Mouse (Mus musculus): ENCODE measurements at regions not wholly inside any gene's neighbourhood (a gene's known extent, or its start where the extent isn't known, plus 50 kb on each side); places are given as distances from the start of the nearest gene placed in this dataset.

DNA sequence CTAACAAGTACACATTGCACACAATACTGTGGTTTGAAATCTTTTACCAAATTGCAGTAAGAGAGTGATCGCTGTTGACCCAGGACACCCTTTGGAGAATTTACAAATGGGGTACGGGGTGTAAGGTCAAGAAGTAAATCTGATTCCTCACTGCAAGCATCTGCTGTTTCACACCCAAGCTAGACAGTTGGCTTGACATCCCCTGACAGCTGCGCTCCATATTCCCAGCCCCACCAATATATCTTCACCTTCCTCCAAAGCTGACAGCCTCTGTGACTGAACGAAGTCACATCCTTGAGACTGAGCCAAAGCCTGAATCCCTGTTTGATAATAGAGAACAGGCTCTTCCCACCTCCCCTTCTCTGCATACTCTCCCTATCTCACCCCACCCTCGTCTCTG is 98.5 kb upstream of the Pirt start:
- H3K36me3 ChIP-seq (ENCODE audit: control insufficient read depth, insufficient read depth, low read length) = no peaks in the 10 kb centered on the region
- TF ChIP-seq CTCF (IDR thresholded peaks at IDR 0.05; ENCODE audit: control insufficient read depth, insufficient read depth, insufficient replicate concordance, low read depth, low read length) = no peak
- TF ChIP-seq POLR2A (IDR thresholded peaks at IDR 0.05; ENCODE audit: control insufficient read depth, low read depth, low read length) = no peak

DNA sequence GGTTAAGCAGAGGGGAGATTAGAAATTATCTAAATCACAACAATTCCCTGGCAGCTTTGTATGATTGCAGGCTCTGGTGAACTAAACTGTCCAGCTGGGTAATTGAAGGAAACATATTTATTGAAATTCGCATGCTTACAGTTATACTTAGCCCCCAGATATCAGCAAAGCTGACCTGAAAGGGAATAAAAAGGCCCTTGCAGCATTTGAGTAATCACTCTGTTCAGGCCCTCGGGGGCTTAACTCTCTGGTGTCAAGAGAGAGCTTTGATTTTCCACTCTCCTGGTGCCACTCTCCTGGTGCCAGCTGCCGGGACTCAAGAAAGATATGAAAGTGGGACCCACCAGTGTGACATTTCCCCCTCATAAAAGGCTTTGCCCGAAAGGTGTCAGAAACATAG is 98.0 kb upstream of the Pirt start:
- Histone ChIP-seq H3K4me1 (ENCODE audit: control insufficient read depth, insufficient read depth, low read length) (peaks cover 3% of the 10 kb centered on the region; the same call in 1 of the 2 replicates), H3K27ac (ENCODE audit: control insufficient read depth, insufficient read depth, low read depth, low read length) (no peak overlapping the region), H3K4me3 (ENCODE audit: control insufficient read depth, low read depth, low read length) (no peak overlapping the region), H3K27me3 (ENCODE audit: control insufficient read depth, insufficient read depth, low read length) (no peaks in the 10 kb centered on the region), H3K36me3 (ENCODE audit: control insufficient read depth, insufficient read depth, low read length) (no peaks in the 10 kb centered on the region)
- TF ChIP-seq CTCF (IDR thresholded peaks at IDR 0.05; ENCODE audit: control insufficient read depth, insufficient read depth, insufficient replicate concordance, low read depth, low read length) (no peak), POLR2A (IDR thresholded peaks at IDR 0.05; ENCODE audit: control insufficient read depth, low read depth, low read length) (no peak)

More for the DNA sequence above, 98.5 kb upstream of the Pirt start:
- no peak overlapping the region for H3K4me3 ChIP-seq (ENCODE audit: control insufficient read depth, low read depth, low read length)
- H3K4me1 ChIP-seq (ENCODE audit: control insufficient read depth, insufficient read depth, low read length) = peaks cover 3% of the 10 kb centered on the region; the same call in 1 of the 2 replicates
- no peaks in the 10 kb centered on the region for H3K27me3 ChIP-seq (ENCODE audit: control insufficient read depth, insufficient read depth, low read length)
- H3K27ac ChIP-seq (ENCODE audit: control insufficient read depth, insufficient read depth, low read depth, low read length) = no peak overlapping the region

GRCm38 (mm10) chr11:66835864-66836263 is 75.9 kb upstream of the Pirt start:
- no peak for TF ChIP-seq POLR2A (IDR thresholded peaks at IDR 0.05; ENCODE audit: control insufficient read depth, low read depth, low read length)
- TF ChIP-seq CTCF (IDR thresholded peaks at IDR 0.05; ENCODE audit: control insufficient read depth, insufficient read depth, insufficient replicate concordance, low read depth, low read length) = no peak
- Histone ChIP-seq H3K4me1 (ENCODE audit: control insufficient read depth, insufficient read depth, low read length) (no peaks in the 10 kb centered on the region), H3K4me3 (ENCODE audit: control insufficient read depth, low read depth, low read length) (no peak overlapping the region), H3K36me3 (ENCODE audit: control insufficient read depth, insufficient read depth, low read length) (no peaks in the 10 kb centered on the region), H3K27ac (ENCODE audit: control insufficient read depth, insufficient read depth, low read depth, low read length) (no peak overlapping the region), H3K27me3 (ENCODE audit: control insufficient read depth, insufficient read depth, low read length) (no peaks in the 10 kb centered on the region)

DNA sequence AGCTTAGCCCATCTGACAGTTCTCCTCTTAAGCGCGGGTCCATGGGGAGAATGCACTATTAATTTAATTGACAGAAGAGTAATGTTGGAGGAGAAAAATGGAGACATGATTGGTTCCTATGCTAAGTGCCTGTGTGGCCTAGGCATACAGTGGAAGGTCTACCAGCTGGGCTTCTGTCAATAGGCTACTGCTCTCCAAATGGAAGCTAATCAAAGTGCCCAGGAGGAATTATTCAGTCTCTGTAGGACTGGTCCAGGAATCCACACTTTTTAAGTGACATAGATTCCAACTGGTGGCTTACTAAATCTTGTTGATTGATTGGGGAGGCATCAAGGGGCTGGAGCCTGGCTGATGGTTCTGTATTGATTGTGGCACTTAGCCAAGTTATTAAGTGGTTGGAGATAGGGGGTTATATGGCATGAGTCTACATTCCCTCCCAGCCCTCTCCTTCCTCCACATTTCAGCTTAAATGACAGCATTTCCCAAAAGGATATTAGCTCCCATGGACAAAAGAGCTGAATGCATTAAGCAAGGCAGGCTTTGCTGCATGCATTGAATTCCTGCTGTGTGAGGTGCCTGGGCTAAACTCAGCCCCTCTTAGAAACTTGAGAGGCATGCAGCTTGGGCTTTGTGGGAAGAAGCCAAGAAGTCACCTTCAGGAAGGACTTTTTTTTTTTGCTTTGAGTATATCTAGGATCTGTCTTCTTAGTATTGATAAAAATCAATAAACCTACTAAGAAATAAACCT is 75.0 kb upstream of the Pirt start:
- H3K4me1 ChIP-seq (ENCODE audit: control insufficient read depth, insufficient read depth, low read length) = no peaks in the 10 kb centered on the region
- H3K36me3 ChIP-seq (ENCODE audit: control insufficient read depth, insufficient read depth, low read length) = no peaks in the 10 kb centered on the region
- no peaks in the 10 kb centered on the region for H3K27me3 ChIP-seq (ENCODE audit: control insufficient read depth, insufficient read depth, low read length)
- TF ChIP-seq CTCF (IDR thresholded peaks at IDR 0.05; ENCODE audit: control insufficient read depth, insufficient read depth, insufficient replicate concordance, low read depth, low read length) = no peak
- TF ChIP-seq POLR2A (IDR thresholded peaks at IDR 0.05; ENCODE audit: control insufficient read depth, low read depth, low read length) = no peak
- H3K4me3 ChIP-seq (ENCODE audit: control insufficient read depth, low read depth, low read length) = no peak overlapping the region
- no peak overlapping the region for H3K27ac ChIP-seq (ENCODE audit: control insufficient read depth, insufficient read depth, low read depth, low read length)

GRCm38 (mm10) chr11:66845238-66845637 is 66.5 kb upstream of the Pirt start:
- no peak overlapping the region for H3K27ac ChIP-seq (ENCODE audit: control insufficient read depth, insufficient read depth, low read depth, low read length)
- H3K4me3 ChIP-seq (ENCODE audit: control insufficient read depth, low read depth, low read length) = no peak overlapping the region
- TF ChIP-seq POLR2A (IDR thresholded peaks at IDR 0.05; ENCODE audit: control insufficient read depth, low read depth, low read length) (no peak), CTCF (IDR thresholded peaks at IDR 0.05; ENCODE audit: control insufficient read depth, insufficient read depth, insufficient replicate concordance, low read depth, low read length) (no peak)
- H3K4me1 ChIP-seq (ENCODE audit: control insufficient read depth, insufficient read depth, low read length) = no peaks in the 10 kb centered on the region
- H3K36me3 ChIP-seq (ENCODE audit: control insufficient read depth, insufficient read depth, low read length) = no peaks in the 10 kb centered on the region
- no peaks in the 10 kb centered on the region for H3K27me3 ChIP-seq (ENCODE audit: control insufficient read depth, insufficient read depth, low read length)

GRCm38 (mm10) chr11:66846043-66846775 is 65.6 kb upstream of the Pirt start:
- Histone ChIP-seq H3K4me3 (ENCODE audit: control insufficient read depth, low read depth, low read length) (no peak overlapping the region), H3K27ac (ENCODE audit: control insufficient read depth, insufficient read depth, low read depth, low read length) (no peak overlapping the region), H3K4me1 (ENCODE audit: control insufficient read depth, insufficient read depth, low read length) (no peaks in the 10 kb centered on the region), H3K27me3 (ENCODE audit: control insufficient read depth, insufficient read depth, low read length) (no peaks in the 10 kb centered on the region), H3K36me3 (ENCODE audit: control insufficient read depth, insufficient read depth, low read length) (no peaks in the 10 kb centered on the region)
- no peak for TF ChIP-seq CTCF (IDR thresholded peaks at IDR 0.05; ENCODE audit: control insufficient read depth, insufficient read depth, insufficient replicate concordance, low read depth, low read length)
- no peak for TF ChIP-seq POLR2A (IDR thresholded peaks at IDR 0.05; ENCODE audit: control insufficient read depth, low read depth, low read length)
